Mouse (Mus musculus): ENCODE results near the gene Hoxa1. TPM values are rescaled to one million over a fixed set of nuclear protein-coding genes. Genes with fewer than 3 reads are reported as not detected.
A peak's percentile ranks its signal among the peaks of the same experiment; 100 is the strongest.

The Hoxa1 gene
- polyA plus RNA-seq, 1 experiment: 0.09 TPM

- Histone ChIP-seq H3K36me3 (replicated peaks; ENCODE audit: low read length) (no peaks in the 10 kb centered on the region), H3K9me3 (peaks cover 7% of the 10 kb centered on the region; the same call in 1 of the 2 replicates), H3K4me1 (peaks cover 16% of the 10 kb centered on the region), H3K27me3 (replicated peaks) (peaks cover 83% of the 10 kb centered on the region), H3K4me3 (replicated peaks) (no peak overlapping the region)
- TF ChIP-seq GATA1 (IDR thresholded peaks at IDR 0.05; ENCODE audit: borderline replicate concordance, low read length) (no peak), FLI1 (IDR thresholded peaks at IDR 0.05; ENCODE audit: low read length) (no peak)
Observed at GRCm38 (mm10) chr6:52153270-52153669, 4.8 kb downstream of the Hoxa1 start.

- Histone ChIP-seq H3K4me1 (peaks cover 9% of the 10 kb centered on the region), H3K4me3 (replicated peaks) (no peak overlapping the region), H3K9me3 (peaks cover 7% of the 10 kb centered on the region; the same call in 1 of the 2 replicates), H3K27me3 (replicated peaks) (peaks cover 78% of the 10 kb centered on the region), H3K36me3 (replicated peaks; ENCODE audit: low read length) (no peaks in the 10 kb centered on the region)
- no peak for TF ChIP-seq FLI1 (IDR thresholded peaks at IDR 0.05; ENCODE audit: low read length)
- TF ChIP-seq GATA1 (IDR thresholded peaks at IDR 0.05; ENCODE audit: borderline replicate concordance, low read length): no peak
Observed at GRCm38 (mm10) chr6:52152226-52153193, 5.6 kb downstream of the Hoxa1 start.

GRCm38 (mm10) chr6:52151571-52151970 is 6.5 kb downstream of the Hoxa1 start:
- TF ChIP-seq FLI1 (IDR thresholded peaks at IDR 0.05; ENCODE audit: low read length) (no peak), GATA1 (IDR thresholded peaks at IDR 0.05; ENCODE audit: borderline replicate concordance, low read length) (no peak)
- H3K9me3 ChIP-seq: peaks cover 7% of the 10 kb centered on the region; the same call in 1 of the 2 replicates
- H3K36me3 ChIP-seq (replicated peaks; ENCODE audit: low read length): no peaks in the 10 kb centered on the region
- H3K4me1 ChIP-seq: peaks cover under 1% of the 10 kb centered on the region; the same call in 1 of the 2 replicates
- H3K27me3 ChIP-seq (replicated peaks): peaks cover 77% of the 10 kb centered on the region
- H3K4me3 ChIP-seq (replicated peaks): no peak overlapping the region

- Histone ChIP-seq H3K9me3 (peaks cover 7% of the 10 kb centered on the region; the same call in 1 of the 2 replicates), H3K27me3 (replicated peaks) (peaks cover 70% of the 10 kb centered on the region), H3K4me1 (no peaks in the 10 kb centered on the region), H3K36me3 (replicated peaks; ENCODE audit: low read length) (no peaks in the 10 kb centered on the region), H3K4me3 (replicated peaks) (no peak overlapping the region)
- no peak for TF ChIP-seq FLI1 (IDR thresholded peaks at IDR 0.05; ENCODE audit: low read length)
- TF ChIP-seq GATA1 (IDR thresholded peaks at IDR 0.05; ENCODE audit: borderline replicate concordance, low read length): no peak
Observed at GRCm38 (mm10) chr6:52150401-52150966, 7.6 kb downstream of the Hoxa1 start.

GRCm38 (mm10) chr6:52139115-52139514 is 19.0 kb downstream of the Hoxa1 start:
- peaks cover 11% of the 10 kb centered on the region for H3K27me3 ChIP-seq (replicated peaks)
- no peaks in the 10 kb centered on the region for H3K36me3 ChIP-seq (replicated peaks; ENCODE audit: low read length)
- no peak for TF ChIP-seq GATA1 (IDR thresholded peaks at IDR 0.05; ENCODE audit: borderline replicate concordance, low read length)
- no peak for TF ChIP-seq FLI1 (IDR thresholded peaks at IDR 0.05; ENCODE audit: low read length)
- H3K9me3 ChIP-seq: no peaks in the 10 kb centered on the region
- H3K4me1 ChIP-seq: no peaks in the 10 kb centered on the region
- no peak overlapping the region for H3K4me3 ChIP-seq (replicated peaks)

GRCm38 (mm10) chr6:52138576-52138975 is 19.5 kb downstream of the Hoxa1 start:
- H3K4me1 ChIP-seq: no peaks in the 10 kb centered on the region
- no peaks in the 10 kb centered on the region for H3K9me3 ChIP-seq
- TF ChIP-seq GATA1 (IDR thresholded peaks at IDR 0.05; ENCODE audit: borderline replicate concordance, low read length) (no peak), FLI1 (IDR thresholded peaks at IDR 0.05; ENCODE audit: low read length) (no peak)
- H3K36me3 ChIP-seq (replicated peaks; ENCODE audit: low read length): no peaks in the 10 kb centered on the region
- no peak overlapping the region for H3K4me3 ChIP-seq (replicated peaks)
- H3K27me3 ChIP-seq (replicated peaks): peaks cover 10% of the 10 kb centered on the region

- Histone ChIP-seq H3K4me1 (no peaks in the 10 kb centered on the region), H3K9me3 (no peaks in the 10 kb centered on the region), H3K4me3 (replicated peaks) (no peak overlapping the region), H3K27me3 (replicated peaks) (peaks cover 11% of the 10 kb centered on the region), H3K36me3 (replicated peaks; ENCODE audit: low read length) (no peaks in the 10 kb centered on the region)
- TF ChIP-seq GATA1 (IDR thresholded peaks at IDR 0.05; ENCODE audit: borderline replicate concordance, low read length) (no peak), FLI1 (IDR thresholded peaks at IDR 0.05; ENCODE audit: low read length) (no peak)
Observed at GRCm38 (mm10) chr6:52137841-52138535, 20.1 kb downstream of the Hoxa1 start.

GRCm38 (mm10) chr6:52123673-52124072 is 34.4 kb downstream of the Hoxa1 start:
- peaks cover 10% of the 10 kb centered on the region for H3K9me3 ChIP-seq
- peak overlapping the region; percentile 47 for H3K4me3 ChIP-seq (replicated peaks)
- H3K36me3 ChIP-seq (replicated peaks; ENCODE audit: low read length): no peaks in the 10 kb centered on the region
- peaks cover 20% of the 10 kb centered on the region for H3K27me3 ChIP-seq (replicated peaks)
- no peaks in the 10 kb centered on the region for H3K4me1 ChIP-seq
- no peak for TF ChIP-seq GATA1 (IDR thresholded peaks at IDR 0.05; ENCODE audit: borderline replicate concordance, low read length)
- TF ChIP-seq FLI1 (IDR thresholded peaks at IDR 0.05; ENCODE audit: low read length): no peak

- Histone ChIP-seq H3K4me3 (replicated peaks) (no peak overlapping the region), H3K4me1 (no peaks in the 10 kb centered on the region), H3K27me3 (replicated peaks) (peaks cover 31% of the 10 kb centered on the region), H3K9me3 (peaks cover 3% of the 10 kb centered on the region; the same call in 1 of the 2 replicates), H3K36me3 (replicated peaks; ENCODE audit: low read length) (no peaks in the 10 kb centered on the region)
- no peak for TF ChIP-seq FLI1 (IDR thresholded peaks at IDR 0.05; ENCODE audit: low read length)
- no peak for TF ChIP-seq GATA1 (IDR thresholded peaks at IDR 0.05; ENCODE audit: borderline replicate concordance, low read length)
Observed at GRCm38 (mm10) chr6:52121173-52121572, 36.9 kb downstream of the Hoxa1 start.
